Mouse (Mus musculus): ENCODE data around the gene Znhit6. TPM values are rescaled to one million over a fixed set of nuclear protein-coding genes. Genes with fewer than 3 reads are reported as not detected.

Gene Znhit6
- polyA plus RNA-seq, 1 experiment from 2014 or later: 26.0 TPM

GRCm38 (mm10) chr3:145613234-145613633 lies 37.2 kb downstream of the Znhit6 start:
- no peak overlapping the region for H3K27ac ChIP-seq (ENCODE audit: low read depth, low read length)
- WGBS (ENCODE audit: insufficient replicate concordance): 73% methylated on average over 4 of the region's 4 CpGs
- H3K36me3 ChIP-seq (ENCODE audit: control insufficient read depth, insufficient read depth, low read length): no peaks in the 10 kb centered on the region
- H3K27me3 ChIP-seq (ENCODE audit: control insufficient read depth, insufficient read depth, low read length): no peaks in the 10 kb centered on the region
- ATAC-seq (replicated peaks; ENCODE audit: insufficient number of reproducible peaks, low FRiP score, low TSS enrichment): no peak
- no peak overlapping the region for H3K4me3 ChIP-seq (ENCODE audit: low read depth, low read length)
- H3K9ac ChIP-seq (ENCODE audit: low read depth, low read length): no peak overlapping the region
- no peak overlapping the region for H3K4me2 ChIP-seq
- peaks cover 10% of the 10 kb centered on the region for H3K4me1 ChIP-seq (ENCODE audit: control insufficient read depth, insufficient read depth, low read length)
- H3K9me3 ChIP-seq (replicated peaks; ENCODE audit: control insufficient read depth, low read length): no peaks in the 10 kb centered on the region

DNA sequence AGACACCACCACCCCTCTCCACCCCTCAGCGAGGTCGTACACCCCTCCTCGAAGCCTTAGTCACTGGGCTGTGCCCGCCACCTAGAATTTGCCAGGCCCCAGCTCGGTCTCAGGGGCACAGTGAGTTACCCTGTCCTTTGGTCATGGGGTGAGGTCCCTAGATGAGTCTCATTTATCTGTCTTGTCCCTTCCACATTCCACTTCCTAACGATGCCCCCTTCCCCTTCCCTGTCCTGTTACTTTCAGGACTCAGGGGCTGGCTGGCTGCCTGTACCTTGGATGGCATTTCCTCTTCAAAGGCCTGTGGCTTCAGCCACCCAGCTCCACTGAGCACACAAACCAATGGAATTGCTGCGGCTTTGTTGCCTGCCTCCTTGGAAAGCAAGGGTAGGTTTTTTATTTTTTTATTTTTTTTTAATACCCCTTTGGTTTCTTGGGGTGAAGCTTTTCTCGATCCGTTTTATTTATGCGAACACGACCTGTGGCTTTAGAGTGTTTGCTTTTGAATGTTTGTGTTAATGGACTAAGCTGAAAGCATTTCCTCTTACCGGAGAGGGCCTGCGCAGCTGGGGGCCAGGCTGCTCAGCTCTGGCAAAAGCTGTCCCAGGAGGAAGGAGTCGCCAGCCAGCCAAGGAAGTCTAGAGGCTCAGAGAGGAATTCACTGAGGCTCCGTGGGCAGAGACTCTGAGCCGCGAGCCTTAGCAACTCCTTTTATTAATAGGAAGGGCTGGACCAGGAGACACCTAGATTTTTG lies 38.5 kb downstream of the Znhit6 start:
- H3K36me3 ChIP-seq (ENCODE audit: control insufficient read depth, insufficient read depth, low read length): no peaks in the 10 kb centered on the region
- 21% methylated on average over 17 of the region's 17 CpGs for WGBS (ENCODE audit: insufficient replicate concordance)
- H3K27ac ChIP-seq (ENCODE audit: low read depth, low read length): peak overlapping the region; percentile 29; the same call in 1 of the 2 replicates
- H3K4me2 ChIP-seq: peak overlapping the region; percentile 38; the same call in 1 of the 2 replicates
- H3K4me3 ChIP-seq (ENCODE audit: low read depth, low read length): no peak overlapping the region
- H3K4me1 ChIP-seq (ENCODE audit: control insufficient read depth, insufficient read depth, low read length): peaks cover 10% of the 10 kb centered on the region
- H3K9me3 ChIP-seq (replicated peaks; ENCODE audit: control insufficient read depth, low read length): no peaks in the 10 kb centered on the region
- peak overlapping the region; percentile 16; the same call in 1 of the 2 replicates for H3K9ac ChIP-seq (ENCODE audit: low read depth, low read length)
- no peak for ATAC-seq (replicated peaks; ENCODE audit: insufficient number of reproducible peaks, low FRiP score, low TSS enrichment)
- H3K27me3 ChIP-seq (ENCODE audit: control insufficient read depth, insufficient read depth, low read length): no peaks in the 10 kb centered on the region

GRCm38 (mm10) chr3:145618299-145618698 lies 42.3 kb downstream of the Znhit6 start:
- Histone ChIP-seq H3K27ac (ENCODE audit: low read depth, low read length) (no peak overlapping the region), H3K36me3 (ENCODE audit: control insufficient read depth, insufficient read depth, low read length) (no peaks in the 10 kb centered on the region), H3K9me3 (replicated peaks; ENCODE audit: control insufficient read depth, low read length) (no peaks in the 10 kb centered on the region), H3K4me2 (no peak overlapping the region), H3K27me3 (ENCODE audit: control insufficient read depth, insufficient read depth, low read length) (no peaks in the 10 kb centered on the region), H3K4me3 (ENCODE audit: low read depth, low read length) (no peak overlapping the region), H3K4me1 (ENCODE audit: control insufficient read depth, insufficient read depth, low read length) (peaks cover 12% of the 10 kb centered on the region), H3K9ac (ENCODE audit: low read depth, low read length) (no peak overlapping the region)
- no peak for ATAC-seq (replicated peaks; ENCODE audit: insufficient number of reproducible peaks, low FRiP score, low TSS enrichment)
- 50% methylated on average over 9 of the region's 9 CpGs for WGBS (ENCODE audit: insufficient replicate concordance)

GRCm38 (mm10) chr3:145619621-145620365 lies 43.8 kb downstream of the Znhit6 start:
- no peaks in the 10 kb centered on the region for H3K36me3 ChIP-seq (ENCODE audit: control insufficient read depth, insufficient read depth, low read length)
- no peak overlapping the region for H3K27ac ChIP-seq (ENCODE audit: low read depth, low read length)
- no peak overlapping the region for H3K4me3 ChIP-seq (ENCODE audit: low read depth, low read length)
- WGBS (ENCODE audit: insufficient replicate concordance): 87% methylated on average over 17 of the region's 17 CpGs
- peaks cover 9% of the 10 kb centered on the region; the same call in 1 of the 2 replicates for H3K4me1 ChIP-seq (ENCODE audit: control insufficient read depth, insufficient read depth, low read length)
- H3K9ac ChIP-seq (ENCODE audit: low read depth, low read length): no peak overlapping the region
- no peak overlapping the region for H3K4me2 ChIP-seq
- H3K9me3 ChIP-seq (replicated peaks; ENCODE audit: control insufficient read depth, low read length): no peaks in the 10 kb centered on the region
- H3K27me3 ChIP-seq (ENCODE audit: control insufficient read depth, insufficient read depth, low read length): no peaks in the 10 kb centered on the region
- no peak for ATAC-seq (replicated peaks; ENCODE audit: insufficient number of reproducible peaks, low FRiP score, low TSS enrichment)

DNA sequence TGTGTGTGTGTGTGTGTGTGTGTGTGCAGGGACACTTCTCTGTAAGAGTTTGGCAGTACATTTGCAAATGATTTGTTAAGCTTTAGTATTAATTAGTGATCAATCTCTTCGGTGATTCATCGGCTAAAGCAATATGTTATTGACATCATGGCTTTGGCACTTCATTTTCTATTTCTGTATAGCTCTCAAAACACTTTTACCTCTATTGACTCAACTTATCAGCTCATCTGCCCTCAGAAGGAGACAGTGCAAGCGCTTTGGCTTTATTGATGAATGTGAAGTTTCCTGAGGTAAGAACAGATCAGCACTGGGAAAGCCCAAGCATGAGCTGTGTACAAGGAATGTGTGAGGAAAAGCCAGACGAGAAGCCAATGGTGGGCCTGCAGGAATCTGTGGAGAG lies 45.2 kb downstream of the Znhit6 start:
- 72% methylated on average over 4 of the region's 4 CpGs for WGBS (ENCODE audit: insufficient replicate concordance)
- H3K36me3 ChIP-seq (ENCODE audit: control insufficient read depth, insufficient read depth, low read length): no peaks in the 10 kb centered on the region
- no peak overlapping the region for H3K4me3 ChIP-seq (ENCODE audit: low read depth, low read length)
- H3K4me2 ChIP-seq: no peak overlapping the region
- H3K4me1 ChIP-seq (ENCODE audit: control insufficient read depth, insufficient read depth, low read length): peaks cover 5% of the 10 kb centered on the region; the same call in 1 of the 2 replicates
- no peak overlapping the region for H3K9ac ChIP-seq (ENCODE audit: low read depth, low read length)
- H3K27ac ChIP-seq (ENCODE audit: low read depth, low read length): no peak overlapping the region
- ATAC-seq (replicated peaks; ENCODE audit: insufficient number of reproducible peaks, low FRiP score, low TSS enrichment): no peak
- no peaks in the 10 kb centered on the region for H3K9me3 ChIP-seq (replicated peaks; ENCODE audit: control insufficient read depth, low read length)
- no peaks in the 10 kb centered on the region for H3K27me3 ChIP-seq (ENCODE audit: control insufficient read depth, insufficient read depth, low read length)

DNA sequence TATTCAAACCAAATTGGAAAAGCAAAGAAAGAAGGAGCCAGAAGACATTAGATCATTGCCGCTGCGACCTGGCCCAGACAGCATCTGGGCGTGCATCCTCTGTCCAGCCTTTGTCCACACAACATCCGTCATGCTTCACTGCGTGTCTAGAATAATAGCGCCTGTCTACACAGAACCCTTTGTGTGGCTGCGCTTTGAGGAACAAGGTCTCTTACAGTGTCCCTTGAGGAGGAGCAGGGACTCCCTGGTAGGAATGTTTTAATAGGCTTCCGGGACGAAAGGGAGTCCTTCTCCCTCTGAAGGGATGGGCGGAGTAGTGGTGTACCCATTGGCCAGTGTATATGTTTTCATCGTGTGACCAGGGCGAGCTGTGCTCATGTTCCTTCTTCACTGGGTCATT lies 47.0 kb downstream of the Znhit6 start:
- Histone ChIP-seq H3K4me2 (no peak overlapping the region), H3K27me3 (ENCODE audit: control insufficient read depth, insufficient read depth, low read length) (no peaks in the 10 kb centered on the region), H3K4me1 (ENCODE audit: control insufficient read depth, insufficient read depth, low read length) (peaks cover 5% of the 10 kb centered on the region; the same call in 1 of the 2 replicates), H3K9me3 (replicated peaks; ENCODE audit: control insufficient read depth, low read length) (no peaks in the 10 kb centered on the region), H3K36me3 (ENCODE audit: control insufficient read depth, insufficient read depth, low read length) (no peaks in the 10 kb centered on the region), H3K4me3 (ENCODE audit: low read depth, low read length) (no peak overlapping the region), H3K27ac (ENCODE audit: low read depth, low read length) (no peak overlapping the region), H3K9ac (ENCODE audit: low read depth, low read length) (no peak overlapping the region)
- no peak for ATAC-seq (replicated peaks; ENCODE audit: insufficient number of reproducible peaks, low FRiP score, low TSS enrichment)
- 81% methylated on average over 12 of the region's 12 CpGs for WGBS (ENCODE audit: insufficient replicate concordance)

DNA sequence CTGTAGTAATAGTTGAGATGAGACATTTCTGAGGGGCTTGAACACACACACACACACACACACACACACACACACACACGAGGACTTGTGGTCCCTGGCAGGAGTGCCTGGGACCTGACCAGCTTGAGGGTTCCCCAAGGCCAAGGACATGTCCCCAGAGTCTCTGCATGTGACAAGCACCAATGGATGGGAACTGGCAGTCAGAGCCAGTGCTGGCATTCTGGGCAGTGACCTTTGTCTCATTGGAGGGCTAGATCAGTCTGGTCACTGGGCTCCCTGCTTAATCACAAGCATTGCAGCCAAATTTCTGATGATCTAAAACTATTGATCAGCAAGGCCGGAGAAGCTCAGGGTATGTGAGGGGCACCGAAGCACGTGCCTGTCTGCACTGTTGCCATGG lies 48.8 kb downstream of the Znhit6 start:
- Histone ChIP-seq H3K4me3 (ENCODE audit: low read depth, low read length) (no peak overlapping the region), H3K9me3 (replicated peaks; ENCODE audit: control insufficient read depth, low read length) (no peaks in the 10 kb centered on the region), H3K9ac (ENCODE audit: low read depth, low read length) (no peak overlapping the region), H3K27me3 (ENCODE audit: control insufficient read depth, insufficient read depth, low read length) (no peaks in the 10 kb centered on the region), H3K4me2 (no peak overlapping the region), H3K4me1 (ENCODE audit: control insufficient read depth, insufficient read depth, low read length) (peaks cover 5% of the 10 kb centered on the region; the same call in 1 of the 2 replicates), H3K36me3 (ENCODE audit: control insufficient read depth, insufficient read depth, low read length) (no peaks in the 10 kb centered on the region), H3K27ac (ENCODE audit: low read depth, low read length) (no peak overlapping the region)
- no peak for ATAC-seq (replicated peaks; ENCODE audit: insufficient number of reproducible peaks, low FRiP score, low TSS enrichment)
- WGBS (ENCODE audit: insufficient replicate concordance): 83% methylated on average over 4 of the region's 4 CpGs

- no peaks in the 10 kb centered on the region for H3K27me3 ChIP-seq (ENCODE audit: control insufficient read depth, insufficient read depth, low read length)
- H3K4me1 ChIP-seq (ENCODE audit: control insufficient read depth, insufficient read depth, low read length): peaks cover 5% of the 10 kb centered on the region; the same call in 1 of the 2 replicates
- no peak overlapping the region for H3K9ac ChIP-seq (ENCODE audit: low read depth, low read length)
- no peaks in the 10 kb centered on the region for H3K36me3 ChIP-seq (ENCODE audit: control insufficient read depth, insufficient read depth, low read length)
- WGBS (ENCODE audit: insufficient replicate concordance): 67% methylated on average over 9 of the region's 9 CpGs
- H3K9me3 ChIP-seq (replicated peaks; ENCODE audit: control insufficient read depth, low read length): no peaks in the 10 kb centered on the region
- H3K4me2 ChIP-seq: no peak overlapping the region
- no peak overlapping the region for H3K4me3 ChIP-seq (ENCODE audit: low read depth, low read length)
- ATAC-seq (replicated peaks; ENCODE audit: insufficient number of reproducible peaks, low FRiP score, low TSS enrichment): no peak
- H3K27ac ChIP-seq (ENCODE audit: low read depth, low read length): no peak overlapping the region
Observed at GRCm38 (mm10) chr3:145625546-145625945, 49.5 kb downstream of the Znhit6 start.
